Mouse (Mus musculus) regulatory T cell (primary cell): ENCODE measurements at regions not wholly inside any gene's neighbourhood (a gene's known extent, or its start where the extent isn't known, plus 50 kb on each side); places are given as distances from the start of the nearest gene placed in this dataset.

Experiments used
- in situ Hi-C: fragments of 300-600 bp; cut with MboI, MseI; formaldehyde crosslinking; loops from one replicate; pipeline ENCODE4 v1.15.1; 2025; ENCODE audit warnings: high pct_unique_total_duplicates

DNA sequence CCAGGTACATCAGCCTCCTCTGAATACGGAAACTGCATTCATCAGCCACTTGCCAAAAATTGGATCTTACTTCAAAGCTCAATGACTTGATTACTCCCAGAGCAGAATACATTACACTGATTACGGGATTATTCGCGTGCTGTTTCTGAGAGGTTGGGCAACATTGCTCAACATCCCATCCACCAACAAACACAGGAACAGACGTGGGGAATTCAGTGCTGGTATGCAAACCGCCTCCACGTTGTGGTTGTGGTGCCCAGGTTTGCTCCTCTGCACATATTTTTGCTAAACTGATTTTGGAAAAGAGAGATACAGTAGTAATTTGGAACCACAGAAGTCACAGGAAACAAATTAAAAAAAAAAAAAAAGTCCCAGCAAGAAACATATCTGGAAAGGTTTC lies 266.9 kb downstream of the Dhx15 start:
- in situ Hi-C loops, result no loop called here

DNA sequence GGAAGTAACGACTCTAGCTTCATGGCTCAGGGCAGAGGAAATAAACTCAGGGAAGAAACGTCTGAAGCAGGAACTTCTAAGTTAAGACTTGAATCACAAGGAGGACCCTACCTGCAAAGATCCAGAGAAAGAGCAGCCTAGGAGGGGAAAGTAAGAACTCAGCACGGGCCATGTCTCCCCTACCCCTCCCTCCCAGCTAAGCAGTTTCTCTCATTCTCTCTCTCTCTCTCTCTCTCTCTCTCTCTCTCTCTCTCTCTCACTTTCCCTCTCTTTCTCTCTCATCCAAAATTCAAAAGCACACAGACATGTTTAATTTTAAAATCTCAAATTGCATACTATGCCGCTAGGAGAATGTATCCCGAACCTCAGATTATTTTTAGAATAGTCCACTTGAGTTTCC lies 267.3 kb downstream of the Dhx15 start:
- in situ Hi-C loops, result no loop called here

GRCm38 (mm10) chr5:51922494-51922893 lies 267.8 kb downstream of the Dhx15 start:
- in situ Hi-C loops, result no loop called here

GRCm38 (mm10) chr5:51917812-51918448 lies 272.4 kb downstream of the Dhx15 start:
- in situ Hi-C loops, result loop anchor here (10.0 kb wide), 1 partner anchor 147 kb away; no protein-coding TSS in a partner anchor

- in situ Hi-C loops, result loop anchor here (10.0 kb wide), 1 partner anchor 150 kb away; no protein-coding TSS in a partner anchor
Observed at GRCm38 (mm10) chr5:51914731-51915130, 275.6 kb downstream of the Dhx15 start.

GRCm38 (mm10) chr5:51908861-51909260 lies 281.5 kb downstream of the Dhx15 start:
- in situ Hi-C loops, result no loop called here

GRCm38 (mm10) chr5:51906315-51907109 lies 283.8 kb downstream of the Dhx15 start:
- in situ Hi-C loops, result no loop called here

- in situ Hi-C loops, result no loop called here
Observed at GRCm38 (mm10) chr5:51894159-51894558, 296.2 kb downstream of the Dhx15 start.

DNA sequence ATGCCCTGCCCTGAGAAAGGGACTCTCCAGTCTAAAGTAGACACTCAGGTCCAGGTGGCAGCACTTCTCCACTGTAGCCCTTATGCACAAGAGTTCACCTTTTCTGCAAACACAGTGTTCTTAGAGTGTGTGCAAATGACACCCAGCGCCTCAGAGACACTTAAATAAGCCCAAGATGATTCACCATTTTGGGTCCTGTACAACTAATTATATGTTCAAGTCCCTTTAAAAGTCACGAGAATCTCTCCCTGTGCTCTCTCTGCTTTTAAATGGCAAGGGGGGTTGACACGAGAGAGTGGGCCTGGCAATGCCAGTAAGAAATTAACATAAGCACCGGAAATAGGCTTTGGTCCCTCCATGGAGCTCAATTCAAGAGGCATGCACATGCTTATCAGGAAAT lies 299.0 kb downstream of the Dhx15 start:
- in situ Hi-C loops, result no loop called here

DNA sequence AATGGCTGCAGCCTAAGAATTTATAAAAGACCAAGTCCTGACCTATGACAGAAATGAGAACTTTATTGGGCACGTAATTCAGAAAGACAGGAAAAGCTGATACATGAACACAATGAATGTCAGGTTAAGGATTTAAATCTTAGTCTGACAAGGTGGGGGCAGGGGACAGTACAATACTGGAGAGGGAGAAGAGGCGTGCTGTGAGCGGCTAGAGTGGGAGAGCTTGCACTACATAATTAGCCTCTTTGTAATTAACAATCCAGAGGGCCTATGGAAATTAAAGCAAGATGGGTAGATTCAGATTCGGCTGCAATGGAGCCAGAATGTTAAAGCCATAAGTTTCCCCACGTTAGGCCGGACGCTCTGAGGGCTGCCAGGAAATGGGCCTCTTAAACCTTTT lies 301.9 kb downstream of the Dhx15 start:
- in situ Hi-C loops, result no loop called here

DNA sequence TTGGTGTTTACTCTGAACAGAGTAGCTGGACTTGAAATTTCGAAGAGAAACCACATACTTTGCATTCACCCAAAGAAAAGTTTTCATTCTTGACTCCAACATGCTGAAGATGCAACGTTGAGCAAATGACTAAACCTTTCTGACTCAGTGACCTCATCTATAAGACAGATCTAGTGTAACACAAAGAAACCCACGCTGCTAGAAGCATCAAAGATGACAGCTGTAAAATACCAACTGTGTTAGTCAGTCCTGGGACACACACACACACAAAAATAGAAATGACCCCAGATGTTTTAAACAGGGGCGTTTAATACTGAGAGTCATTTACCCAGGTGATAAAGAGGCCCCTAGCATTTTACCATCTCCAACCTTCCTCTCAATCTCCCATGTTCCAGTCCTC lies 307.7 kb downstream of the Dhx15 start:
- in situ Hi-C loops, result no loop called here

DNA sequence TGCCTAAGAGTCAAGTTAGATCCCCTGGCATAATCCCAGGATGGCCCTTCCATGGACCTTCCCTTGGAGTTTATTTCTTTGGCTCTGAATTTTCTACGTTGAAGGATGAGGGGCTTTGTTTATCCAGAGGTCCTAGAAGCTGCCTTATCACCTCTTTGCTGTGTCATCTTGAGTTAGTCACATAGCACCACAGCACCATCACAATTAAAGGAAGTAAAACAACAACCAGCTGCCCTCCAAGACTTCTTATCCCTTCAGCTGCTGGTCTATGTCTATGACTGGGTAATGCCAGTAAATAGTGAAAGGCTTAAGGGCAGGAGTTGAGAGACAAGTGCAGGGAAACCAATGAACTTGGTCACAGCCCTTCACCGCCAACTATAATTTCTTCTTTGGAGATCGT lies 308.1 kb downstream of the Dhx15 start:
- in situ Hi-C loops, result no loop called here

DNA sequence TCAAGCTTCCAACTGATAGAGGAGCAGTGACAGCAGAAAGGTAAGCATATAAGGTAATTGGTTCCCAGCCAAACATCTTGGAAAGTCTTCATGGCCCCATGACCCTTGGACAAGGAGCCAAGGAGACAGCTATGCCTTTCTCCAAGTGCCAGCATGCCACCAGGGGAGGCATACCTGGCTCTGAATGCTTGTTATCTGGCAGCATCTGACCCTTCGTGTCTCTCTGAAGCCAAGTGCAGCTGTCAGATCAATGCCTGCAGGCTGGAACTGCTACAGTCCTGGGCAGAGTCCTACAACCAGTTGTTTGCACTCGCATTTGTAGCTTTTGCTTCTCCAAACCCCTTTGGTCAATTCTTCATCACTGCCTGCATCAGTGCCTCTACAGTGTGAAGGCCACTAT lies 309.3 kb upstream of the Ppargc1a start:
- in situ Hi-C loops, result no loop called here

GRCm38 (mm10) chr5:51873571-51873970 lies 306.0 kb upstream of the Ppargc1a start:
- in situ Hi-C loops, result no loop called here

- in situ Hi-C loops, result no loop called here
Observed at GRCm38 (mm10) chr5:51871735-51872134, 304.2 kb upstream of the Ppargc1a start.

- in situ Hi-C loops, result no loop called here
Observed at GRCm38 (mm10) chr5:51868223-51868713, 300.7 kb upstream of the Ppargc1a start.

DNA sequence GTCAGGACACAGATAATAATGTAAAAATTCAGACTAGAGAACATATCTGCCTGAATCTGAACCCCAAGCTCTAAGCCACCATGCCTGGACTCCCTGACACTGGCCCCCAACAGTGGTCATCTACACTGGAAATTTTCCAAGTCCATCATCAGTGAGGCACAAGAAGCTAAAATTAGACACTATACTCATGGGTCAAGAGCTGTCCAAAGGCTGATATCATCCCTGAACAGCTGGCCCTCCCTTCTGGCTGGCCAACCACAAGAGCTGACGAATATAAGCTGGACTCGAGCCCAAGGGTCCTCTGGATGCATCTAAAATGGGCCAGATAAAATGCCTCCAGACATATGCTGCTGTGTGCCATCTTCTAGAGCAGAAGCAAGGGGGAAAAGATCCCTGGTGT lies 298.5 kb upstream of the Ppargc1a start:
- in situ Hi-C loops, result no loop called here

- in situ Hi-C loops, result no loop called here
Observed at GRCm38 (mm10) chr5:51860496-51860895, 293.0 kb upstream of the Ppargc1a start.

GRCm38 (mm10) chr5:51853456-51854124 lies 286.1 kb upstream of the Ppargc1a start:
- in situ Hi-C loops, result no loop called here

GRCm38 (mm10) chr5:51850091-51850490 lies 282.6 kb upstream of the Ppargc1a start:
- in situ Hi-C loops, result no loop called here

DNA sequence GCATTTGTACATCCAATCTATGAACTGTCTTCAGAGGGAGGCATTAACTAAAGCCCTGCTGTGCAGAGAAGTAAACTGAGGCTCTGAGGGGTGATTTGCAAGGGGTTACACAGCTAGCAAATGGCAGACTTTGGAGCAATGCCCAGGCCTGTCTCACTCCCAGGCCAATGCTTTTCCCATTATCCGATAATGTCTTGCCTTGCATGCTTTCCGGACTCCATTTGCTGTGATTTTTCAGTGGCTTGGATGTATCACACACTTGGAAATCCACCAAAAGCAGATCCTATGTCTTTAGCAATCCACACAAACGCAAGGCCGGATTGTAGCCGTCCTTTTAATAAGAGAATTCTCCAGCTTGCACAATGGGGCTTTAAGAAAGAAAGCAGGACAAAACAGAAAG lies 281.7 kb upstream of the Ppargc1a start:
- in situ Hi-C loops, result loop anchor here (10.0 kb wide), 1 partner anchor 294 kb away; no protein-coding TSS in a partner anchor

DNA sequence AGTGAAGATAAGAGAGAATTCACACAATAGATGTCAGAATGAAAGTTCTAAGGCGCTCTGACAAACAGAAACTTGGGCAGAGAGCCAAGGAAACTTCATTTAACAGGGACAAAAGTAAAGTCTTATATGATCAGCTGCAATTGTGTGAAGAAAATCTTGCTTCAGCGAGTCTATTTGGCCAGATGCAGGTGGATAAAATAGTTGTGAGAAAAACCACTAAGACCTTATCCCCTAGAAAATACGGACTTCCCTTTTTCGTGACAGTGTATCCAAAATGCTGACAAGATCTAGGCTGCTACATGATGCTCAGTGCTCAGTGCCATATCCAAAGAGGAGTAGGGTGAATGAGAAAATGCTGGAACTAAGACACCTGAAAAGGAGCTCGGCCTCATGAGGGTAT lies 274.7 kb upstream of the Ppargc1a start:
- in situ Hi-C loops, result loop anchor here (10.0 kb wide), 1 partner anchor 287 kb away; no protein-coding TSS in a partner anchor
